Mouse (Mus musculus): ENCODE data around the gene Brinp1. TPM values are rescaled to one million over a fixed set of nuclear protein-coding genes. Genes with fewer than 3 reads are reported as not detected.

Gene Brinp1
- total and polyA plus RNA-seq, 2 experiments from 2014 or later: 80.1 to 116 TPM

DNA sequence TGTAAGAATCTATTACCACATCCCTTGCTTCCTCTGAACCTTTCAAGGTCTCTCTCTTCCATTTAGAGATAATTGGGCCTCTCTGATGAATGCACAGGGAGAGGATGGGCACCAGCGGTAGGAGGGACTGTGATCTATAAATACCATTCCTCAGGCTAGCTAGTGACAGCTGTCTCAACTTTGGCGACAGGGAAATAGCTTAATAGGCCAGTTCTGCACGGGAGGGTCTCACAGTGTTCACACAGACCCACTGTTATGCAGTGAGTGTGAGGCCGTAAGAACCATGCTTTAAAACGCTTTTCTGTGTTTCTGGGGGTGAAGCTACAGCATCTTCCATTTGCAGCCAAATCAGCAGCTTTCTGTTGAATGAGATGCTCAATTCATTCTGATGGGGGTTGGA lies 186.8 kb downstream of the Brinp1 start:
- Histone ChIP-seq H3K27me3 (ENCODE audit: insufficient read depth, low read length) (no peaks in the 10 kb centered on the region), H3K4me2 (ENCODE audit: low read depth, low read length, poor library complexity, severe bottlenecking) (no peak overlapping the region), H3K9me3 (ENCODE audit: low read length) (no peaks in the 10 kb centered on the region), H3K27ac (ENCODE audit: low read depth, low read length) (no peak overlapping the region), H3K4me1 (ENCODE audit: insufficient read depth, low read length) (peaks cover 4% of the 10 kb centered on the region; the same call in 1 of the 2 replicates), H3K36me3 (ENCODE audit: insufficient read depth, low read length) (peaks cover 4% of the 10 kb centered on the region), H3K9ac (replicated peaks; ENCODE audit: low read length, poor library complexity, severe bottlenecking) (no peak overlapping the region), H3K4me3 (ENCODE audit: low read depth, low read length) (no peak overlapping the region)
- TF ChIP-seq CTCF (IDR thresholded peaks at IDR 0.05): no peak
- WGBS: 38% methylated on average over 5 of the region's 5 CpGs
- ATAC-seq (ENCODE audit: low FRiP score): no peak
- DNase-seq (ENCODE audit: low spot score): no peak

DNA sequence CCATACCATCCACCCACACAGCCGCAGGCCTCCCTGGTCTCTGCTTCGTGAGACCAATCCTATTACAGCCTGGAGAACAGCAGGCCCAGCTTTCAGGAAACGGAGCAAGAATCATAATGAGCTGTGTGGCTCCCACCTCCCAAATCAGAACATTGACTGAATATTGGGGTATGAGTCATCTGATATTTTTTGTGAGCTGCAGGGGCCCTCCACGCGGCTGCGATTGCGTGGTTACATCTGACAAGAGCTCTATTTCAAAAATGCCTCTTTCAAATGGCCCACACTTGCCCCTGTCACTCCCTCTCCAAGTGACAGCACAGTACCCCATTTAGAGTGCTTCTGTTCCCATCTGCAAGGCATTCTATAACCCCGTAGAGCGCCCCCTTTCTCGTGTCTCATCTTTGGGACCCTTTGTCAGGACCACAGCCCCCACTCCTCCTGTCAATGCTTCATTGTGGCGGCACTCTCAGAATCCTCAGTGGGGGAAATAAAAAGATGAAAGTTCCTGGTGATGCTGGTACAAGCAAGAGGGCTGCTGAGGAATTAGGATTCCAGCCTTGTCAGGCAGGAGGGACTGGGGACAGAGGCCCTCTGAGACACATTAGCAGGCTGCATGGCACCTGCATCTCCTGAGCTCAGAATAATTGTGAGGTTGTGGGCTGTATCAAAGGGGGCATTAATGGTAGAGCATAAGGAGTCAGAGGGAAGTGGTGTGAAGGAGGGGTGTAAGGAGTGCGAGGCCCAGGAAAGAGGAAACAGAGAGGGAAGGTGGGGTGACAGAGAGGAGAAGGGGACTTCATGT lies 188.2 kb downstream of the Brinp1 start:
- H3K4me3 ChIP-seq (ENCODE audit: low read depth, low read length): no peak overlapping the region
- no peaks in the 10 kb centered on the region for H3K9me3 ChIP-seq (ENCODE audit: low read length)
- H3K4me2 ChIP-seq (ENCODE audit: low read depth, low read length, poor library complexity, severe bottlenecking): no peak overlapping the region
- WGBS: 39% methylated on average over 12 of the region's 12 CpGs
- H3K4me1 ChIP-seq (ENCODE audit: insufficient read depth, low read length): peaks cover 4% of the 10 kb centered on the region; the same call in 1 of the 2 replicates
- no peaks in the 10 kb centered on the region for H3K27me3 ChIP-seq (ENCODE audit: insufficient read depth, low read length)
- peak; percentile 61 for DNase-seq (ENCODE audit: low spot score)
- TF ChIP-seq CTCF (IDR thresholded peaks at IDR 0.05): no peak; the same call in 1 of the 2 replicates
- peak; percentile 76 for ATAC-seq (ENCODE audit: low FRiP score)
- H3K27ac ChIP-seq (ENCODE audit: low read depth, low read length): 0 out of 2 replicates have a peak overlapping the region, but pooled peaks have one; percentile 8
- H3K9ac ChIP-seq (replicated peaks; ENCODE audit: low read length, poor library complexity, severe bottlenecking): no peak overlapping the region
- peaks cover 5% of the 10 kb centered on the region for H3K36me3 ChIP-seq (ENCODE audit: insufficient read depth, low read length)

DNA sequence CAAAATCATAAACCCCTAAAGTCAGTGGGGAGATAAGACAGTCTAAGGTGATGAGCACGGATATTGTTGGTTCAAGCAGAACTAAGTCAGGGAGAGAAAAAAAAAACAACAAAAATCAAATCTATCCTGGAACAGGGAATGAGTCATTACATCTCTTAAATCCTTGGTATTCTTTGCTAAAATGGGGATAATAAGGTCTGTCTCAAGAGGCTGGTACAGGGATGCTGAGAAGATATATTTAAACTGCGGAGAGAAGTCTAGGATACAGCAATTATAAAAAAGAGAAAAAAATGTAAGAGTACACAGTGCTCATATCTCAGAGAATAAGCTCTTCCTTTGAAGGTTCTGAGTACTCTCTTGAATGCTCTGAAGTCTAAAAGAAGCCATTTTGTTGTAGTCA lies 189.3 kb downstream of the Brinp1 start:
- Histone ChIP-seq H3K4me1 (ENCODE audit: insufficient read depth, low read length) (peaks cover 4% of the 10 kb centered on the region; the same call in 1 of the 2 replicates), H3K27me3 (ENCODE audit: insufficient read depth, low read length) (no peaks in the 10 kb centered on the region), H3K4me3 (ENCODE audit: low read depth, low read length) (no peak overlapping the region), H3K9ac (replicated peaks; ENCODE audit: low read length, poor library complexity, severe bottlenecking) (no peak overlapping the region), H3K4me2 (ENCODE audit: low read depth, low read length, poor library complexity, severe bottlenecking) (no peak overlapping the region), H3K27ac (ENCODE audit: low read depth, low read length) (no peak overlapping the region), H3K9me3 (ENCODE audit: low read length) (no peaks in the 10 kb centered on the region), H3K36me3 (ENCODE audit: insufficient read depth, low read length) (peaks cover 10% of the 10 kb centered on the region)
- WGBS: 75% methylated on average over 2 of the region's 2 CpGs
- DNase-seq (ENCODE audit: low spot score) (no peak), ATAC-seq (ENCODE audit: low FRiP score) (no peak)
- no peak for TF ChIP-seq CTCF (IDR thresholded peaks at IDR 0.05)

DNA sequence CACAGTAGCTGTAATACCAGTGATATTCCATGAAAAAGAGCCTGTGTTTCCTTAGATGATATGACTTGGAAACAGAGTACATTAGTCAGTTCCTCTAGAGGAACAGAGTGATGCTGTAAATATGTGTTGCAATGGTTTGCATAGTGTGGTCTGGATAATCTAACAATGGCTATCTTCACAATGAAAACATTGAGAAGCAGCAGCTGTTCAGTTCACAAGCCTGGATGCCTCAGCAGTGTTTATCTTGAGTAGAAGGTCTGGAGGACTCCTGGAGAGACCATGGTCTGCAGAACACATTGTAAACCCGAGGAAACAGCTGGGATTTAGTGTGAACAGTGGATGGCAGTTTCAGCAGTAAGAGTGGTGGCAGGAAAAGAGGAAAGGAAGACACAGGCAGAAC lies 233.2 kb downstream of the Brinp1 start:
- Histone ChIP-seq H3K4me3 (ENCODE audit: low read depth, low read length) (no peak overlapping the region), H3K4me1 (ENCODE audit: insufficient read depth, low read length) (no peaks in the 10 kb centered on the region), H3K9ac (replicated peaks; ENCODE audit: low read length, poor library complexity, severe bottlenecking) (no peak overlapping the region), H3K27me3 (ENCODE audit: insufficient read depth, low read length) (no peaks in the 10 kb centered on the region), H3K4me2 (ENCODE audit: low read depth, low read length, poor library complexity, severe bottlenecking) (no peak overlapping the region), H3K27ac (ENCODE audit: low read depth, low read length) (no peak overlapping the region), H3K36me3 (ENCODE audit: insufficient read depth, low read length) (no peaks in the 10 kb centered on the region), H3K9me3 (ENCODE audit: low read length) (no peaks in the 10 kb centered on the region)
- 22% methylated on average over 1 of the region's 1 CpGs for WGBS
- TF ChIP-seq CTCF (IDR thresholded peaks at IDR 0.05): no peak
- no peak for DNase-seq (ENCODE audit: low spot score)
- ATAC-seq (ENCODE audit: low FRiP score): no peak

Data from midbrain, postnatal 0 days (tissue).